Mouse (Mus musculus): Measurements from ENCODE around the gene BC049762. TPM values are rescaled to one million over a fixed set of nuclear protein-coding genes. Genes with fewer than 3 reads are reported as not detected.

BC049762 gene
- 0.59 and 0.95 TPM in 2 replicates for polyA plus RNA-seq (2012; rRNA removed; ENCODE audit: low replicate concordance)

DNA sequence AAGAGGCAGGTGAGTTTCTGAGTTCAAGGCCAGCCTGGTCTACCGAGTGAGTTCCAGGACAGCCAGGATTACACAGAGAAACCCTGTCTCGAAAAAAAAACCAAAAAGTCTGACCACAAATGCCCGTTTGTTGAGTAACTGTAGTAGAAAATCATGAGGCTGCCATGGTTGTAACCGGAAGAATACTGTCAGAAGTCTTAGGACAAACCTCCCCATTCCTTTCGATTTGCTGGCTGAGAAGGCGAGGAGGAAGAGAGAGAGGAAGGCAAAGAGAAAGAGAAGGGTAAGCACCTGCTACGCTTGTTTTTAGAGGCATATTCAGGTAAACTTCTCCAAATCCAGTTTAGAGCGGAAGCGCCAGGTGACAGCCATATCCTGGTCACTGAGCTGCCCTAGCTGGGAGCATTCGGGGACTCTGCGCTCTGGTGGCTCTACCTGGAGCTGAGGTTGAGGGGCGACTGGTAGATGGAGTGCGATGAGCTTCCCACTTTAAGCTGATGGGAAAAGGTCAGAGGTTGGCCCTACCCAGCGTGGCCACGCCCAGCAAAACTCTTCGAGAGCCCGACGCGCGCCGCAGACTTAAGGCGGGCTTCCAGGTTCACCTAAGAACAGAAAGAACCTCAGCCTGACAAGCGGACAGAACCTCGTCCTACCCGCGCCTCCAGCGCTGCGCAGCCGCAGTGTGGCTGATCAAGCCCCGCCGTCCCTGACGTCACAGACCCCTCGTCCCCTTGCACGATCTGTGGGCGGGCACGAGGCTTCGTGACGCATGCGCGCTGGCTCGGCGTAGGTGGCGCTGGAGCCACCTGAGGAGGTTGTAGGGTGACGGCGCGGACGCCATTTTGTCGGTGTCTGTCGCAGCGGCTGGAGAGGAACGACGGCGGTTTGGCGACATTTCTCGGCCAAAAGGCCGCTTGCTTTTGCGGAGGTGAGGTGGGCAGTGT, at the start of gene BC049762:
Gene BC049762 (minus strand): TSS at position 705 of the 944 bp plus-strand sequence.

DNA sequence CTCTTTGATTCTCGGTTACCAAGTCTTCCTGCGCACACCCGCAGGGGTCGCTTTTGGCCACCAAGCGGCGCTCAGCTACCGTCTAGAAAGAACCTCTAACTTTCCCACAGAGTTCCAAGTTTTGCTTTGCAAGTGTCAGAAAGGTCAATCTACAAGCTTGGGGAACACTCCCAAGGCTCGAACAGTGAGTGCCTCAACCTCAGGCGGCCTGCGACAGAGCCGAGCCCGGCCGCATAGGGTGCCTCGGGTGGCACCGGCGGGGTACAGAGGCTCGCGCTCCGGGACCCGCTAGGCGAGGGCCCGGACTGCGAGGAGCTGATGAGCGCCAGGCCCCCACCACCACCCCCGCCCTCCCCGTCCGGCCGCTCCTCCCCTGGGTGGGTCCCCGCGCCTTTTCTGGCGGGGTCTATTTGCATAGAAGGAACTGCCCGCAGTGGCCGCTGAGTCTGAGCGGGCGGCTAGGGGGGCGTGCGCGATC, 26.8 kb upstream of the BC049762 start, which contains the start of gene Col23a1:
Gene Col23a1 (plus strand): TSS at position 357 of the 478 bp plus-strand sequence.

DNA sequence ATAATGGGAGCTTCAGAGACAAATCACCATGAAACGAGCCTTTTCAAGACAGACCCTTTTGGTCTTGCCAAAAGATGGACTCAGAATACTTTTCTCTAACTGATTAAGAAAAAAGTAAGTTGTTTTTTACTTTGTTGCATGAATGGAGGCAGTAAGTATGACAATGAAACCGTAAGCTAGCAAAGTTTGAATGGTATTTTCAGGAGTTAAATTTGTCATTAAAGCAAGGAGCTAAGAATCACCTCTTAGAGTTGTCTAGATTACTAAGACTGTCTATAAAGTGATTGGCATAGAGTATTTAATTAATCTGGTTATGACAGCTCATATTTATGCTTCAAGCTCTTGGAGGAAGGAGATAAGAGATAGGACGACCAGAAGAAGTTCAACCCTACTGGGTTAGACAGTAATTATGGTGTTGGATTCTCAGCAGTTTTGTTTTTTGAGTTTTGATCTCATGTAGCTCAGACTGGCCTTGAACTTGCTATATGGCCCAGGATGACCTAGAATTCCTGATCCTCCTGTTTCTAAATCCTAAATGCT, 1.1 kb downstream of the BC049762 start, which contains the start of gene Clk4:
Gene Clk4 (plus strand): TSS at position 51 of the 540 bp plus-strand sequence.

DNA sequence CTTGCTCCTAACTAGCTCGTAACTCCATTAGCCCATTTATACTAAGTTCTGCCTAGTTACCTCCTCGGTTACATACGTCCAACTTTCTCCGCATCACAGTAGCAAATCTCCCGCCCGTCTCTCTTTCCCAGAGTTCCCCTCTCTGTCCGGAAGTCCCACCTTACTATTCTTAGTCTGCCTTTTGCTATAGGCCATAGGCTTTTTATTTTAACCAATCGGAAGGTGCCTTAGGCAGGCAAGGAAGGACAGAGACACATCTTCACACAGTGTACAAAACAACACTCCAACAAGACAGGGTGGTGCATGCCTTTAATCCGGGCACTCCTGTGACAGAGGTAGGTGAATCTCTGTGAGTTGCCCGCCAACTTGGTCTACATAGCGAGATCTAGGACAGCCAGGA, 42.5 kb downstream of the BC049762 start, which contains the start of gene Gm12569:
Gene Gm12569 (plus strand): TSS at position 166 of the 400 bp plus-strand sequence.

Other genes starting within 250 kb of the BC049762 start
- not detected in 2 replicates for gene Olfr54, start 248.8 kb downstream of the BC049762 start, polyA plus RNA-seq (2012; rRNA removed; ENCODE audit: low replicate concordance)
- not detected in 2 replicates for gene Olfr1375, start 214.9 kb downstream of the BC049762 start, polyA plus RNA-seq (2012; rRNA removed; ENCODE audit: low replicate concordance)
- 1.1 and 1.5 TPM in 2 replicates for gene Zfp354a, start 203.8 kb downstream of the BC049762 start, polyA plus RNA-seq (2012; rRNA removed; ENCODE audit: low replicate concordance)
- not detected in 2 replicates for gene Gm12569, start 42.6 kb downstream of the BC049762 start, polyA plus RNA-seq (2012; rRNA removed; ENCODE audit: low replicate concordance)
- gene Clk4, start 1.3 kb downstream of the BC049762 start, polyA plus RNA-seq (2012; rRNA removed; ENCODE audit: low replicate concordance) = 18.9 and 43.0 TPM in 2 replicates
- 1.5 and 2.8 TPM in 2 replicates for gene Col23a1, start 26.9 kb upstream of the BC049762 start, polyA plus RNA-seq (2012; rRNA removed; ENCODE audit: low replicate concordance)

All from mammary gland, adult 2 months (tissue).